Mouse (Mus musculus) stomach, embryonic 14.5 days (tissue): Measurements from ENCODE around the gene Egr2. TPM values are rescaled to one million over a fixed set of nuclear protein-coding genes. Genes with fewer than 3 reads are reported as not detected.

Source experiments
- ATAC-seq: fragments of 200-750 bp; cut with Nextera tagmentation; 2 replicates; pipeline ENCODE4 v1.8.0; 2017; ENCODE audit warnings: low read depth, moderate TSS enrichment; ENCODE audit not compliant: insufficient number of reproducible peaks, insufficient read depth, low FRiP score
- H3K27ac ChIP-seq: fragments of 300-500 bp; sonication (generic); 2 replicates; pipeline ENCODE4 v1.5.1; 2014; ENCODE audit warnings: mild to moderate bottlenecking, low read length, moderate library complexity, mixed read lengths
- H3K27me3 ChIP-seq: fragments of 300-500 bp; sonication (generic); 2 replicates; pipeline ENCODE4 v1.6.1; 2014; ENCODE audit warnings: low read length, control low read depth, mixed read lengths; ENCODE audit not compliant: control insufficient read depth, insufficient read depth
- H3K36me3 ChIP-seq: fragments of 300-500 bp; sonication (generic); 2 replicates; pipeline ENCODE4 v1.6.1; 2014; ENCODE audit warnings: mild to moderate bottlenecking, control low read depth, low read length, moderate library complexity, mixed read lengths; ENCODE audit not compliant: control insufficient read depth, insufficient read depth
- H3K4me1 ChIP-seq: fragments of 300-500 bp; sonication (generic); 2 replicates; pipeline ENCODE4 v1.6.1; 2014; ENCODE audit warnings: low read length, control low read depth, mixed read lengths; ENCODE audit not compliant: control insufficient read depth, insufficient read depth
- H3K4me2 ChIP-seq: fragments of 300-500 bp; sonication (generic); replicated peaks from 2 replicates; pipeline ENCODE4 v1.6.1; 2014; ENCODE audit warnings: low read depth, low read length, control low read depth
- H3K4me3 ChIP-seq: fragments of 300-500 bp; sonication (generic); 2 replicates; pipeline ENCODE4 v1.5.1; 2014; ENCODE audit warnings: low read depth, low read length, control low read depth
- H3K9ac ChIP-seq: fragments of 300-500 bp; sonication (generic); replicated peaks from 2 replicates; pipeline ENCODE4 v1.6.1; 2014; ENCODE audit warnings: low read depth, mild to moderate bottlenecking, control low read depth, low read length, moderate library complexity, mixed read lengths
- H3K9me3 ChIP-seq: fragments of 300-500 bp; sonication (generic); 2 replicates; pipeline ENCODE4 v1.6.1; 2016; ENCODE audit warnings: low read depth, low read length, control low read depth; ENCODE audit not compliant: control insufficient read depth
- WGBS: fragments of 180-500 bp; shearing (Covaris S2); extraction: QIAGEN DNeasy Blood & Tissue Kit; methylation state at CpG from one replicate; pipeline ENCODE4 v1.1.7; 2014; 5-methylcytosine and 5-hydroxymethylcytosine counted together
- polyA plus RNA-seq: library from polyadenylated mRNA; unstranded; fragments of >200 nt; fragmentation: Nextera tagmentation; extraction: Ambion mirVana; gene quantifications from 2 replicates; pipeline ENCODE4 v1.2.1, GENCODE M21; 2014

Egr2 gene
- polyA plus RNA-seq, 1 experiment from 2014 or later, result 0.33 TPM

DNA sequence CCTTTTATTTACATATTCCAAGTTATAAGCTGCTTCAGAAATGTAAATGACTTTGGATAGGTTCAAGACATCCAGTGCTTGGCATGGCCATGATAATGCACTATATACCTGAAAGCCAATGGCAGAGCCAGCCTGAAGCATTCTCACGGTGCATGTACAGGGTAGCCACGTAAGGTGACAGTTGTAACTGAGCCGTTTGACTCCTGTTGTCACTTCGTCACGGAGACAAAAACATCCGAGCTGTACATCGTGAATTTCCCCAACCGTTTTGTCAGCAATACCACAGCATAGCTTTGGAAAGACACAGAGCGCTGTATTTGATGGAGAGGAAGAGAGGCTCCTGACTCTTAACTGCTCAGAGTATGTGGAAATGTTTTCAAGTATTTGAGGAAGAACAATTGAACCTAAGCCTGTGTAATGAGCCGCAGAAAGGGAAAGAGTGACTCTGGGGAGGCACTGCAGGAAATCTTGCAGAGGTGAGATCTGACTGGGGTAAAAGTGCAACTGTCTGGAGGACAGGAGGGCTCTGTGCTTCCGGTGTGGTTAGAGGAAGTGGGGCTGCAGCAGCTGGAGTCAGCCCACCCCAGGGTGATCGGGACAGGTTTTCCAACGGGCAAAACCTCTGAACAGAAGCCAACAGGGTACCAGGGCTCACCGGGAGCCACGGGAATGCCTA is 31.8 kb upstream of the Egr2 start:
- H3K4me2 ChIP-seq, result no peak overlapping the region
- H3K27ac ChIP-seq, result no peak overlapping the region
- H3K27me3 ChIP-seq, result no peaks in the 10 kb centered on the region
- H3K9ac ChIP-seq, result no peak overlapping the region
- WGBS, result 68% methylated on average over 15 of the region's 15 CpGs
- H3K9me3 ChIP-seq, result no peaks in the 10 kb centered on the region
- ATAC-seq, result no peak
- no peaks in the 10 kb centered on the region for H3K36me3 ChIP-seq
- no peaks in the 10 kb centered on the region for H3K4me1 ChIP-seq
- no peak overlapping the region for H3K4me3 ChIP-seq

DNA sequence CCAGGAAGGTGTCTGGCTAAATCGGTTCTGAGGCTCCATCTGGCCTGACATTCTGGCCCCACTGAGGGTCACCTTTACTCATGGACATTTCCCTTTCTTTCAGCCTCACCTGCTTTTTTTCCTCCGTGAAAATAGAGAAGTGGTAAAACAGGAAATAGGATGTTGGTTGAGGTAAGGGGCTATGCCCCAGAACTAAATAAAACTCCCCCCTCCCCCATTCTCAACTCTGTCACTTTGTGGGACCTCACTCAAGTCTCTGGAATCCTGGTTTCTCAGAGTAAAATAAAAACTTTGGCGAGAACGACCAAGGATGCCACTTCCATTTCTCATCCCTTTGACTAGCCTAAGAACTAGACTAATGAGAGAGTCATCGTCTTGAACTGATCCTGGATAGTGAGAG is 31.2 kb upstream of the Egr2 start:
- Histone ChIP-seq H3K4me1 (no peaks in the 10 kb centered on the region), H3K9ac (no peak overlapping the region), H3K4me3 (no peak overlapping the region), H3K27ac (no peak overlapping the region), H3K27me3 (no peaks in the 10 kb centered on the region), H3K4me2 (no peak overlapping the region), H3K9me3 (no peaks in the 10 kb centered on the region), H3K36me3 (no peaks in the 10 kb centered on the region)
- WGBS, result 50% methylated on average over 5 of the region's 5 CpGs
- no peak for ATAC-seq

DNA sequence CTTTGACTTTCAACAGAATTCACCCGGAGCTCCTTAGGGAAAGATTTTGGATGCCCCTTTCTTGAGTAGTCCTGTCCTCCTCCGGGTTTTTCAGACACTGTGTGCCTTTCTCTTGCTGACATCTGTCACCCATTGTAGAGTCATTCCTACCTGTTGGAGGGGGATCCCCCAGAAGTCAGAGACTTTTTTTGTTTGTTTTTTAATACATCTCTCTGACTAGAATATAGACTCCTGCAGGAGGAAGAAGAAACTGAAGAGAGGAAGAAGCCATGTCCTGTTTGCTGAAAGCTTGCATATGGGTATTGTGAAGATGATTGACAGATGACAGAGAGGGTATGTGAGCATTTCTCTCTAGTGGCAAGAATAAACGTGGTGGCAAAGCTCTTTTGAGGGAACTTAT is 30.0 kb upstream of the Egr2 start:
- Histone ChIP-seq H3K9me3 (no peaks in the 10 kb centered on the region), H3K4me1 (no peaks in the 10 kb centered on the region), H3K4me2 (no peak overlapping the region), H3K9ac (no peak overlapping the region), H3K27me3 (no peaks in the 10 kb centered on the region), H3K36me3 (no peaks in the 10 kb centered on the region), H3K27ac (no peak overlapping the region), H3K4me3 (no peak overlapping the region)
- ATAC-seq, result no peak
- WGBS, result 66% methylated on average over 3 of the region's 3 CpGs

DNA sequence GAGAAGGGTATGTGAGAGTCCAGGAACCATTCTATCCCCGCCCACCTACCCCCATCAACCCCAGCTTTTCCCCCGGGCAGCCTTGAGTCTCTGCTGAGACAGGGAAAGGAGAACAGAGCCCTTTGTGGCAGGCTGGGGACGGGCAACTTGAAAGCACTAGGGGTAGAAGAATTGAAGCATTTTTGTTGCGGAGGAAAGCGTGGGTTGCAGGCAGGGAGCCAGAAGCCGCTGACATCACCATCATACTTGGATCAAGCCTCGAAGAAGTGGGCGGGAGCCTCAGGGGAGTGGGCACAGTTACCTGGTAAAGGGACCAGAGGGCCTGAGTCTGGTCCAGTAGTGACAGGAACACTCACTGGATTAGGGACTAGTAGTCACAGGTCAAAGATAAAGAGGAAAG is 23.1 kb upstream of the Egr2 start:
- H3K27me3 ChIP-seq, result no peaks in the 10 kb centered on the region

DNA sequence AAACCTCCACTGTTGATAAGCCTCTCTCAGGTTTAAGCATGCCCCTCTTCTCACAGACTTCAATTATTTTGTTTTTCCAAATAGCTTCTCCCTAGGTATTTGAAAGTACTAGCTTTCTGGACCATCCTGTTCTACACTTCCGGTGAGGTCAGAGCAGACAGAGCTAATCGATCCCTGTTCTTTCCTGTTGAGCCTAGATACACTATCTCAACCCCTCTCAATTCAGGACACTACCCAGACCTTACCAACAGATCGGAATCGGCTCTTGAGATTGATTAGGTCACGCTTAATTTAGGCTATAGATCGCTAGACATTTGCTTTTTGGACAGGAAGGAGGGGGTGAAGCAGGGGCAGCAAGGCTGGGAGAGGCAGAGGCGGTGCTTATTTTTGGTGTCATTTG is 22.4 kb upstream of the Egr2 start:
- Histone ChIP-seq H3K27me3 (no peaks in the 10 kb centered on the region), H3K4me3 (no peak overlapping the region), H3K27ac (no peak overlapping the region), H3K4me2 (no peak overlapping the region), H3K9ac (no peak overlapping the region), H3K9me3 (no peaks in the 10 kb centered on the region), H3K36me3 (no peaks in the 10 kb centered on the region), H3K4me1 (no peaks in the 10 kb centered on the region)
- ATAC-seq, result no peak
- 73% methylated on average over 7 of the region's 7 CpGs for WGBS

More for the DNA sequence above, 23.1 kb upstream of the Egr2 start:
- Histone ChIP-seq H3K9ac (no peak overlapping the region), H3K4me2 (no peak overlapping the region), H3K9me3 (no peaks in the 10 kb centered on the region), H3K4me3 (no peak overlapping the region), H3K27ac (no peak overlapping the region), H3K4me1 (no peaks in the 10 kb centered on the region), H3K36me3 (no peaks in the 10 kb centered on the region)
- 61% methylated on average over 8 of the region's 8 CpGs for WGBS
- ATAC-seq, result no peak

DNA sequence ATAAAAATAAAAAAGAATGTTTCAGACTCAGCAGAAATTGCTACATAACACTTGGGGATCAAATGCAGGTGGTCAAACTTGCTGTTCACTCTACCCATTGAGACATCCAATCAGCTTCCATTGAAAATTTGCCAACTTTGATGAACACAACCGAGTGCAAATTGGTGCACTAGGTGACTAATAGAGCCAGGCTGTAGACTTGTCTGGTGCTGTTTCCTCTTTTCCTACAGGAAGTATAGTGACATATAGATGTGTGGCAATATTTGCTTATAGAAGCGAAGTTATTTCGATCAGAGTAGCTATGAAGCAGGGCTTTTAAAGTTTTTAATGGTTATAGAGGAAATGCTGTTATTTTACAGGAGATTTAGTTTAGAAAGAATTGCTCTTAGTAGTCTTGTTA is 16.5 kb upstream of the Egr2 start:
- Histone ChIP-seq H3K4me2 (no peak overlapping the region), H3K27me3 (no peaks in the 10 kb centered on the region), H3K9ac (no peak overlapping the region), H3K27ac (no peak overlapping the region), H3K4me1 (no peaks in the 10 kb centered on the region), H3K4me3 (no peak overlapping the region), H3K36me3 (no peaks in the 10 kb centered on the region), H3K9me3 (no peaks in the 10 kb centered on the region; the same call in 1 of the 2 replicates)
- 90% methylated on average over 3 of the region's 3 CpGs for WGBS
- ATAC-seq, result no peak

DNA sequence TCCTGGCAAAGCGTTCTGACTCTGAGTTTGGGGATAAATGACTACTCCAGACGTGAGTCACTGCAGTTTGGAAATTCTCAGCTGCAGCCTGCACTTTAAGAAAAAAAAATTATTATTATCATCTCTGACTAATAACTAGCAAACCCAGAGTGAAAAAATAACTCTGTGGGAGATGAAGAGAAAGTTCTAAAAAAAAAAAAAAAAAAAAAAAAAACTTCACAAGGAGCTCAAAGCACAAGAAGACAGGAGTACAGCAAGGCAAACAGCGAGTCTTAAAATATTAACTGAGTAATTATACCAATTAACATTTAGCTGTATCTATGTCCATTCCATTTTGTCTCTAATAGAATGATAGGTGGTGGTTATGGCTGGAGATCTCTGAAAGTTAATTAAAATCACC is 11.1 kb upstream of the Egr2 start:
- Histone ChIP-seq H3K4me3 (no peak overlapping the region), H3K36me3 (no peaks in the 10 kb centered on the region), H3K4me1 (no peaks in the 10 kb centered on the region), H3K4me2 (no peak overlapping the region), H3K27ac (no peak overlapping the region), H3K9ac (no peak overlapping the region), H3K27me3 (no peaks in the 10 kb centered on the region), H3K9me3 (no peaks in the 10 kb centered on the region)
- no peak for ATAC-seq
- 64% methylated on average over 3 of the region's 3 CpGs for WGBS

DNA sequence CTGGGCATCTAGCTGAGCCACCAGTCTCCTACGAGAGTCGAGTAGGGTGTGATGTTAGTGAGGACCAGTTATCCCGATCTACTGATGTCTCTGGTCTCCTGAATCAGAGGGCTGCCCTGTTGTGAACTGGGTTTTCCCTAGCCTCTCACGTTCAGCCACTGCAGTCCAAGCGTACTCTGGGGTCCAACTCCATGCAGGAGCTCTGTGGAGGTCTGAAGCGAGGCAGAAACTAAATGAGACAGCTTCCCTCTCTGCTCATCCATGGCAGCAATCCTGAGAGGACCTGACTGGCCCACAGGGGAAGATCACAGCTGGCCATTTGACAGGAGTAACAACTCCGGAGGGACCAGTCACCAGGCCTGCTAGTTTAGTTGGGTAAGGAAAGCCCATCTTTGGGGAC is 10.6 kb upstream of the Egr2 start:
- WGBS, result 82% methylated on average over 7 of the region's 7 CpGs
- H3K9me3 ChIP-seq, result no peaks in the 10 kb centered on the region
- no peak overlapping the region for H3K9ac ChIP-seq
- H3K4me2 ChIP-seq, result no peak overlapping the region
- no peak overlapping the region for H3K27ac ChIP-seq
- no peaks in the 10 kb centered on the region for H3K4me1 ChIP-seq
- ATAC-seq, result no peak
- H3K27me3 ChIP-seq, result no peaks in the 10 kb centered on the region
- no peaks in the 10 kb centered on the region for H3K36me3 ChIP-seq
- H3K4me3 ChIP-seq, result no peak overlapping the region

DNA sequence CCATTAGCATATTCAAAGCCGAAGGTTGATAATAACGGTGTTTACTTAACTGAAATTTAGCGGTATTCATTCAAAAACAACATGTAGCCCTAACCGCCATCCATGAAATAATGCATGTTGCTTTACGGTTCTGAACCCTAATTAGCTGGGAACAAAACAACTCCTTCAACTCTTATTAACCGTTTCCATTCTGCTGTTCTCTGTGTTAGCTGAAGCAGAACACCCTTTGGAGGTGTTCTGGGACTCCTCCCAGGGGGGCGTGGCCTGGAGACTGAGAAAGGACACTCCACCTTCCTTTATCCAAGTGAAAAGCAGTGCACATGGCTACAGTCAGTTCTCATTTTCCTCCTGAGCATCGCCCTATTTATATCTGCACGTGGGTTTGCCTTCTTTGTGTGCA is 8.8 kb upstream of the Egr2 start:
- Histone ChIP-seq H3K9ac (no peak overlapping the region), H3K4me2 (no peak overlapping the region), H3K4me1 (no peaks in the 10 kb centered on the region), H3K27ac (no peak overlapping the region), H3K4me3 (no peak overlapping the region), H3K9me3 (no peaks in the 10 kb centered on the region), H3K27me3 (0 out of 2 replicates have a peak, but pooled peaks cover 4% of the 10 kb centered on the region), H3K36me3 (no peaks in the 10 kb centered on the region)
- no peak for ATAC-seq
- 81% methylated on average over 9 of the region's 9 CpGs for WGBS
